Mouse (Mus musculus): ENCODE measurements around the gene Sbk1. TPM values are rescaled to one million over a fixed set of nuclear protein-coding genes. Genes with fewer than 3 reads are reported as not detected.

The Sbk1 gene
- polyA plus RNA-seq, 1 experiment from 2014 or later = 40.1 TPM

GRCm38 (mm10) chr7:126248088-126248487 lies 24.3 kb upstream of the Sbk1 start:
- 7% methylated on average over 6 of the region's 6 CpGs for WGBS
- Histone ChIP-seq H3K4me2 (replicated peaks) (peak overlapping the region; percentile 19), H3K27me3 (peaks cover 15% of the 10 kb centered on the region), H3K4me3 (replicated peaks) (peak overlapping the region; percentile 13; the same call in 1 of the 2 replicates), H3K4me1 (peaks cover 8% of the 10 kb centered on the region; the same call in 1 of the 2 replicates), H3K9me3 (replicated peaks) (no peaks in the 10 kb centered on the region), H3K9ac (no peak overlapping the region), H3K36me3 (no peaks in the 10 kb centered on the region), H3K27ac (replicated peaks) (no peak overlapping the region)
- peak; percentile 64 for ATAC-seq (ENCODE audit: insufficient number of reproducible peaks, low FRiP score, low TSS enrichment, low read depth)

DNA sequence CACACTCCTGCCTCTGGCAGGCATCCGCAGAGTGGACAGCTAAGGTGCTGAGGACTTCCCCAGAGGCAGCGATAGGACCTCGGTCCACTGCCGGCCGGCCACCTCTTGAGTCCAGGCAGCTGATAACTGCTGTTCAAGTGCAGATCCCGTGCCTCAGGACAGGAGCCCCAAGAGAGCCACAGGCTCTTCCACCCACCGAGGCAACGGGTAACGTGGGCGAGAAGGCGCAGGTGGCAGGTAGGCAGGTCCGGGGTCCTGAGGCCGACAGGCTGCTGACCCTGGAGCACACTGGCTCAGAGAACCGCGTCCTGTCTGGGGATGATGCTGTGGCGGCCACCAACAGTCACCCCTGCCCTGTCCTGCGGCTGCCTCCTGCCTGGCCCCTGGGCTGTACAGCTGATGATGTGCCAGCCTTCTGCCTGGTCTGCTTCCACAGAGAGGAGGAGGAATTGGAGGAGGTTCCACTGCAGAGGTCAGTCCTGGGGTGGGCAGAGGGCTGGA lies 23.7 kb upstream of the Sbk1 start:
- Histone ChIP-seq H3K9me3 (replicated peaks) (no peaks in the 10 kb centered on the region), H3K4me3 (replicated peaks) (peak overlapping the region; percentile 13; the same call in 1 of the 2 replicates), H3K36me3 (no peaks in the 10 kb centered on the region), H3K9ac (no peak overlapping the region), H3K27me3 (peaks cover 15% of the 10 kb centered on the region), H3K4me2 (replicated peaks) (no peak overlapping the region), H3K27ac (replicated peaks) (no peak overlapping the region), H3K4me1 (peaks cover 8% of the 10 kb centered on the region; the same call in 1 of the 2 replicates)
- no peak for ATAC-seq (ENCODE audit: insufficient number of reproducible peaks, low FRiP score, low TSS enrichment, low read depth)
- WGBS = 48% methylated on average over 17 of the region's 17 CpGs

DNA sequence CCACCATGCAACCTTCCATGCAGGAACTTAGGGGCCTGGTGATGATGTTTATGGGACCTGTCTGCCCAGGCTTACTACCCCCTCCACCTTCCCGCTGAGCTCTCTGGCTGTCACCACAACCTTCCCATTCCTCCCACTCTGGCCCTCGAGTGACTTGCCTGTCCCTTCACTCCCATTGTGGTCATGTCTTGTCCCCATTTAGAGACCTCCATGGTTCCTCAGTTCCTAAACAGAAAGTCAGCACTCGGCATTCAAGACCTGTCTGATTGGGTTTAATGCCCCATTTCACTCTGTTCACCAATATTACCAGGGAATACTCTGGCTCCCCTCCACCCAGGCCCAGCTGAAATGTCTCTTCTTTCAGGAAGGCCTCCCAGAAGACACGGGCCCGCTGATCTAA lies 23.3 kb upstream of the Sbk1 start:
- Histone ChIP-seq H3K4me2 (replicated peaks) (no peak overlapping the region), H3K9ac (no peak overlapping the region), H3K4me1 (peaks cover 8% of the 10 kb centered on the region; the same call in 1 of the 2 replicates), H3K27ac (replicated peaks) (no peak overlapping the region), H3K36me3 (no peaks in the 10 kb centered on the region), H3K9me3 (replicated peaks) (no peaks in the 10 kb centered on the region), H3K4me3 (replicated peaks) (no peak overlapping the region), H3K27me3 (peaks cover 15% of the 10 kb centered on the region)
- ATAC-seq (ENCODE audit: insufficient number of reproducible peaks, low FRiP score, low TSS enrichment, low read depth) = no peak
- 63% methylated on average over 5 of the region's 5 CpGs for WGBS

- no peak overlapping the region for H3K4me3 ChIP-seq (replicated peaks)
- H3K36me3 ChIP-seq = no peaks in the 10 kb centered on the region
- WGBS = 83% methylated on average over 3 of the region's 3 CpGs
- no peak overlapping the region for H3K27ac ChIP-seq (replicated peaks)
- peaks cover 8% of the 10 kb centered on the region; the same call in 1 of the 2 replicates for H3K4me1 ChIP-seq
- ATAC-seq (ENCODE audit: insufficient number of reproducible peaks, low FRiP score, low TSS enrichment, low read depth) = no peak
- H3K9ac ChIP-seq = no peak overlapping the region
- H3K27me3 ChIP-seq = peaks cover 15% of the 10 kb centered on the region
- H3K9me3 ChIP-seq (replicated peaks) = no peaks in the 10 kb centered on the region
- H3K4me2 ChIP-seq (replicated peaks) = no peak overlapping the region
Observed at GRCm38 (mm10) chr7:126249986-126250385, 22.4 kb upstream of the Sbk1 start.

DNA sequence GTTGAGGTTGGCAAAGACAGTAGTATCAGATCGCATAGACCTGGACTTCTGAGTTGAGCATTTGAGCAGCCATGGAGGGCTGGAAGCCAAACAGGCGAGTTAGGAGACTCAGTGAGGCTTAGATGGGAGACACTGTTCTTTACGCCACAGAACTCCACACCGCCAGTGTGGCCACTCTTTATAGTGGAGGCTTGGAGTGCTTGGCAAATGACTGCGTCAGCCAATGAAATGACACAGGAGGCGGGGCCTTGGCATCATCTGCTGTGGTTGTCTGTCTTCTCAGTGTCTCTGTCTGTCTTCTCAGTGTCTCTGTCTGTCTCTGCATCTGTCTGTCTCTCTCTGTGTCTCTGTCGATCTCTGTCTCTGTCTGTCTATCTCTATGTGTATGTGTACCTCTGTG lies 21.9 kb upstream of the Sbk1 start:
- ATAC-seq (ENCODE audit: insufficient number of reproducible peaks, low FRiP score, low TSS enrichment, low read depth) = no peak
- no peaks in the 10 kb centered on the region for H3K9me3 ChIP-seq (replicated peaks)
- WGBS = 76% methylated on average over 7 of the region's 7 CpGs

GRCm38 (mm10) chr7:126251698-126252097 lies 20.7 kb upstream of the Sbk1 start:
- ATAC-seq (ENCODE audit: insufficient number of reproducible peaks, low FRiP score, low TSS enrichment, low read depth) = no peak
- Histone ChIP-seq H3K36me3 (no peaks in the 10 kb centered on the region), H3K27me3 (peaks cover 15% of the 10 kb centered on the region), H3K4me1 (peaks cover 8% of the 10 kb centered on the region; the same call in 1 of the 2 replicates), H3K9ac (no peak overlapping the region), H3K9me3 (replicated peaks) (no peaks in the 10 kb centered on the region), H3K4me3 (replicated peaks) (no peak overlapping the region), H3K27ac (replicated peaks) (no peak overlapping the region), H3K4me2 (replicated peaks) (no peak overlapping the region)
- 64% methylated on average over 3 of the region's 3 CpGs for WGBS

More for the DNA sequence above, 21.9 kb upstream of the Sbk1 start:
- Histone ChIP-seq H3K4me2 (replicated peaks) (no peak overlapping the region), H3K27ac (replicated peaks) (no peak overlapping the region), H3K9ac (no peak overlapping the region), H3K36me3 (no peaks in the 10 kb centered on the region), H3K4me3 (replicated peaks) (no peak overlapping the region), H3K4me1 (peaks cover 8% of the 10 kb centered on the region; the same call in 1 of the 2 replicates), H3K27me3 (peaks cover 15% of the 10 kb centered on the region)

GRCm38 (mm10) chr7:126252230-126252629 lies 20.2 kb upstream of the Sbk1 start:
- ATAC-seq (ENCODE audit: insufficient number of reproducible peaks, low FRiP score, low TSS enrichment, low read depth) = no peak
- H3K4me1 ChIP-seq = peaks cover 8% of the 10 kb centered on the region; the same call in 1 of the 2 replicates
- peaks cover 15% of the 10 kb centered on the region for H3K27me3 ChIP-seq

GRCm38 (mm10) chr7:126260280-126261210 lies 11.9 kb upstream of the Sbk1 start:
- no peaks in the 10 kb centered on the region for H3K36me3 ChIP-seq
- no peak overlapping the region for H3K4me3 ChIP-seq (replicated peaks)
- no peak overlapping the region for H3K9ac ChIP-seq
- 10% methylated on average over 18 of the region's 18 CpGs for WGBS
- H3K27ac ChIP-seq (replicated peaks) = no peak overlapping the region
- no peak overlapping the region for H3K4me2 ChIP-seq (replicated peaks)
- H3K4me1 ChIP-seq = no peaks in the 10 kb centered on the region; the same call in 1 of the 2 replicates
- no peaks in the 10 kb centered on the region for H3K9me3 ChIP-seq (replicated peaks)
- H3K27me3 ChIP-seq = peaks cover 7% of the 10 kb centered on the region; the same call in 1 of the 2 replicates
- ATAC-seq (ENCODE audit: insufficient number of reproducible peaks, low FRiP score, low TSS enrichment, low read depth) = no peak

More at GRCm38 (mm10) chr7:126252230-126252629, 20.2 kb upstream of the Sbk1 start:
- H3K9me3 ChIP-seq (replicated peaks) = no peaks in the 10 kb centered on the region
- WGBS = 79% methylated on average over 5 of the region's 5 CpGs
- no peaks in the 10 kb centered on the region for H3K36me3 ChIP-seq
- H3K27ac ChIP-seq (replicated peaks) = no peak overlapping the region
- H3K4me3 ChIP-seq (replicated peaks) = no peak overlapping the region
- no peak overlapping the region for H3K4me2 ChIP-seq (replicated peaks)
- H3K9ac ChIP-seq = no peak overlapping the region

- no peak for ATAC-seq (ENCODE audit: insufficient number of reproducible peaks, low FRiP score, low TSS enrichment, low read depth)
- no peaks in the 10 kb centered on the region for H3K36me3 ChIP-seq
- 66% methylated on average over 4 of the region's 4 CpGs for WGBS
Observed at GRCm38 (mm10) chr7:126261823-126262222, 10.6 kb upstream of the Sbk1 start.

DNA sequence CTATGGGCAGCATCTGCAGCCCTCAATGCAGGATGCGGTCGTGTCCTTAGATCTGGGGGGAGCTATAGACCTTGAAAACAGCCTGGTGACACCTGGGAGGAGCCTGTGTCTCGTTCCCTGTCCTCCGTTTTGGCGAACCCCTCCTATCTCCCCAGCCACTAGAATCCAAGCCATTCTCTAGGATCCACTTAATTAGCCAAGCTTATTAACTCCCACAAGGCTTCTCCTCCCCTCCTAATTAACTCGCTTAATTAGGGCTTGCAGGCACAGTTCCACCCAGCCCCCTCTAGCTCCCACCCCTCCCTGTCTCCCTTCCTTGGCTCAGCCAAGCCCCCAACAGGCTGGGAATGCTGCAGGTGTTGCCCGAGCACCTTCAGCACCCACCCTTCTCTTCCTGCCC lies 8.5 kb upstream of the Sbk1 start:
- Histone ChIP-seq H3K4me3 (replicated peaks) (no peak overlapping the region), H3K4me2 (replicated peaks) (no peak overlapping the region), H3K4me1 (peaks cover 12% of the 10 kb centered on the region), H3K36me3 (no peaks in the 10 kb centered on the region), H3K9me3 (replicated peaks) (no peaks in the 10 kb centered on the region), H3K27ac (replicated peaks) (no peak overlapping the region), H3K9ac (no peak overlapping the region), H3K27me3 (peaks cover 7% of the 10 kb centered on the region; the same call in 1 of the 2 replicates)
- 19% methylated on average over 7 of the region's 7 CpGs for WGBS
- no peak for ATAC-seq (ENCODE audit: insufficient number of reproducible peaks, low FRiP score, low TSS enrichment, low read depth)

More at GRCm38 (mm10) chr7:126261823-126262222, 10.6 kb upstream of the Sbk1 start:
- no peak overlapping the region for H3K27ac ChIP-seq (replicated peaks)
- peaks cover 7% of the 10 kb centered on the region; the same call in 1 of the 2 replicates for H3K27me3 ChIP-seq
- H3K4me1 ChIP-seq = peaks cover 12% of the 10 kb centered on the region
- no peaks in the 10 kb centered on the region for H3K9me3 ChIP-seq (replicated peaks)
- H3K4me3 ChIP-seq (replicated peaks) = no peak overlapping the region
- no peak overlapping the region for H3K4me2 ChIP-seq (replicated peaks)
- no peak overlapping the region for H3K9ac ChIP-seq

DNA sequence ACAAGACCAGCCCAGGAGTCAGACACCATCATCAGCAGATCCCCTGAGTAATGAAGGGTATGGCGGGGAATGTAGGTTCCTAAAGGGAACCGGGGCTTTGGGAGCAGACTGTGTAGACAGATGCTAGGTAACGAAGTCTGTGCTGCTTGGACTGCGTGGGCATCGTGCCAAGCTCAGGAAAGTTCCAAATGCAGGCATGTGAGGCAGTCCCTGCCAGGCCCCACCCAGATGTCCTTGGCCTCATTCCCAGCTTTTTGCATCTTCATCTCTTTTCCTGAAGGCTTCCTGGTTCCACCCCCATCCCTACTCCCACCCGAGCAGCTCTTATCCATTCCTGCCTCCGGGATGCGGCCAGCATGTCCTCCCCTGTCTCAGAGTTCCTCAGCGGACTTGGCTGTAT lies 6.5 kb upstream of the Sbk1 start:
- no peak overlapping the region for H3K4me3 ChIP-seq (replicated peaks)
- 0 out of 2 replicates have a peak overlapping the region, but pooled peaks have one; percentile 7 for H3K27ac ChIP-seq (replicated peaks)
- no peaks in the 10 kb centered on the region for H3K27me3 ChIP-seq
- H3K9me3 ChIP-seq (replicated peaks) = no peaks in the 10 kb centered on the region
- H3K9ac ChIP-seq = no peak overlapping the region
- no peak overlapping the region; the same call in 1 of the 2 replicates for H3K4me2 ChIP-seq (replicated peaks)
- H3K36me3 ChIP-seq = no peaks in the 10 kb centered on the region
- peak; percentile 51; the same call in 1 of the 2 replicates for ATAC-seq (ENCODE audit: insufficient number of reproducible peaks, low FRiP score, low TSS enrichment, low read depth)
- peaks cover 13% of the 10 kb centered on the region for H3K4me1 ChIP-seq
- WGBS = 28% methylated on average over 9 of the region's 9 CpGs
